10 mouse cellular contexts compared by ENCODE assay signal in genomic region chr11:115838895-115839311, GRCm38 (mm10). TPM values are rescaled to one million over a fixed set of nuclear protein-coding genes. Genes with fewer than 3 reads are reported as not detected.
DNase-seq lines count a peak whose midpoint lies in the region; ATAC-seq and TF ChIP-seq lines count a peak whose summit lies in the region.
"Had no signal": no experiment of that assay in that cellular context is flagged by ENCODE, and none has a peak within 500 bp of the region (broad histone marks: within the 10 kb centered on the region; RNA-seq: fewer than 3 reads in every experiment).

No protein-coding gene starts in this region.

- no peak for TF ChIP-seq CTCF in kidney, postnatal 0 days (IDR thresholded peaks at IDR 0.05; ENCODE audit: low read depth)

- no peaks in the 10 kb centered on the region for H3K27me3 ChIP-seq in kidney, postnatal 0 days (ENCODE audit: insufficient read depth, low read length)
- no peaks in the 10 kb centered on the region for H3K27me3 ChIP-seq in hindbrain, embryonic 11.5 days (ENCODE audit: control insufficient read depth, insufficient read depth, low read length)

- peak; percentile 41 to 44 for DNase-seq in heart, adult 18-20 months
- DNase-seq in heart, postnatal 36 days = no peak
- DNase-seq in gastrocnemius, adult 8-10 months (ENCODE audit: low spot score in 2 of 2) = peak; percentile 48 to 66
- DNase-seq in kidney, postnatal 0 days (ENCODE audit: low spot score) = no peak
- no peak for DNase-seq in right cerebral cortex, postnatal 4 days
- no peak for DNase-seq in adrenal gland, adult 8-10 months
- no peak for DNase-seq in hindbrain, embryonic 11.5 days (ENCODE audit: low spot score)

- no peaks in the 10 kb centered on the region for H3K9me3 ChIP-seq in kidney, postnatal 0 days (replicated peaks; ENCODE audit: low read length)
- H3K9me3 ChIP-seq in hindbrain, embryonic 11.5 days (ENCODE audit: control insufficient read depth, low read length) = no peaks in the 10 kb centered on the region
- H3K9me3 ChIP-seq: neural tube, embryonic 13.5 days had no signal

- 39% methylated on average over 4 of the region's 4 CpGs for WGBS in kidney, postnatal 0 days
- 69% methylated on average over 3 of the region's 4 CpGs for WGBS in hindbrain, embryonic 11.5 days

- no peak overlapping the region for H3K27ac ChIP-seq in kidney, postnatal 0 days
- no peak overlapping the region for H3K27ac ChIP-seq in hindbrain, embryonic 11.5 days (ENCODE audit: low read depth, low read length)
- H3K27ac ChIP-seq: neural tube, embryonic 13.5 days had no signal

- H3K4me2 ChIP-seq in kidney, postnatal 0 days (ENCODE audit: low read length) = no peak overlapping the region
- H3K4me2 ChIP-seq in hindbrain, embryonic 11.5 days (replicated peaks; ENCODE audit: low read depth, low read length) = no peak overlapping the region
- H3K4me2 ChIP-seq: neural tube, embryonic 13.5 days had no signal

- no peak for ATAC-seq in kidney, postnatal 0 days (replicated peaks; ENCODE audit: low FRiP score, low read depth)
- peak; percentile 58 for ATAC-seq in megakaryocyte-erythroid progenitor cell, adult 5-6 weeks (replicated peaks; ENCODE audit: low FRiP score, low TSS enrichment, poor library complexity, severe bottlenecking)
- no peak for ATAC-seq in hindbrain, embryonic 11.5 days (ENCODE audit: low FRiP score)
- ATAC-seq: hindbrain, embryonic 16.5 days had no signal

- intact Hi-C loops in heart, postnatal 36 days (cut with DNase I) = no loop called here

- H3K36me3 ChIP-seq in kidney, postnatal 0 days (ENCODE audit: insufficient read depth, low read length) = no peaks in the 10 kb centered on the region
- H3K36me3 ChIP-seq in hindbrain, embryonic 11.5 days (ENCODE audit: control insufficient read depth, insufficient read depth, low read length) = no peaks in the 10 kb centered on the region
- H3K36me3 ChIP-seq: neural tube, embryonic 13.5 days had no signal

- H3K4me1 ChIP-seq in kidney, postnatal 0 days (replicated peaks; ENCODE audit: insufficient read depth, low read length) = peaks cover 52% of the 10 kb centered on the region
- no peaks in the 10 kb centered on the region for H3K4me1 ChIP-seq in hindbrain, embryonic 11.5 days (replicated peaks; ENCODE audit: control insufficient read depth, insufficient read depth, low read length)

- 0 out of 2 replicates have a peak overlapping the region, but pooled peaks have one; percentile 8 for H3K9ac ChIP-seq in kidney, postnatal 0 days (ENCODE audit: low read depth, low read length)
- no peak overlapping the region for H3K9ac ChIP-seq in hindbrain, embryonic 11.5 days (ENCODE audit: low read depth, low read length)
- H3K9ac ChIP-seq: neural tube, embryonic 13.5 days had no signal

- no peak overlapping the region for H3K4me3 ChIP-seq in kidney, postnatal 0 days (replicated peaks; ENCODE audit: low read depth, low read length)
- no peak overlapping the region for H3K4me3 ChIP-seq in hindbrain, embryonic 11.5 days (ENCODE audit: low read depth, low read length)
- H3K4me3 ChIP-seq: neural tube, embryonic 13.5 days had no signal

RNA-seq across cellular contexts. Expression of gene Llgl2, which starts 15.1 kb away (rescaled TPM):
- total RNA-seq in heart, adult 18-20 months (2021) = 10 to 100 TPM; 17.5 to 18.2 TPM
- 10 to 100 TPM; 18.7 to 21.2 TPM for total RNA-seq in heart, postnatal 36 days (2021)
- 10 to 100 TPM in 2 of 4 experiments, 1 to 10 TPM in 2; 6.6 to 20.8 (median 9.5) TPM for total RNA-seq in gastrocnemius, adult 8-10 months (2022)
- polyA plus RNA-seq in kidney, postnatal 0 days (2015; fragmentation: Nextera tagmentation; extraction: Ambion mirVana) = 54.5 and 61.2 TPM in 2 replicates
- 8.9 and 12.7 TPM in 2 replicates for total RNA-seq in megakaryocyte-erythroid progenitor cell, adult 5-6 weeks (2014; fragmentation: Nextera tagmentation)
- 4.0 and 8.0 TPM in 2 replicates for total RNA-seq in megakaryocyte-erythroid progenitor cell, adult 5-6 weeks (2017)
- total RNA-seq in adrenal gland, adult 8-10 months (2022) = 10 to 100 TPM; 10.5 to 13.4 (median 11.5) TPM
- 3.8 and 5.4 TPM in 2 replicates for polyA plus RNA-seq in hindbrain, embryonic 11.5 days (2014; fragmentation: Nextera tagmentation; extraction: Ambion mirVana)

RNA-seq across cellular contexts. Expression of gene Myo15b, which starts 19.3 kb away (rescaled TPM):
- total RNA-seq in heart, adult 18-20 months (2021) = not detected
- under 1 TPM in 1 of 2 experiments, not detected in 1; 0.14 TPM for total RNA-seq in heart, postnatal 36 days (2021)
- total RNA-seq in gastrocnemius, adult 8-10 months (2022) = not detected
- polyA plus RNA-seq in kidney, postnatal 0 days (2015; fragmentation: Nextera tagmentation; extraction: Ambion mirVana) = 16.5 and 17.6 TPM in 2 replicates
- total RNA-seq in megakaryocyte-erythroid progenitor cell, adult 5-6 weeks (2014; fragmentation: Nextera tagmentation) = 0.11 TPM in 1 of 2 replicates, not detected in the other
- total RNA-seq in megakaryocyte-erythroid progenitor cell, adult 5-6 weeks (2017) = 0.69 TPM in 1 of 2 replicates, not detected in the other
- total RNA-seq in adrenal gland, adult 8-10 months (2022) = 1 to 10 TPM in 1 of 4 experiments, under 1 TPM in 2, not detected in 1; 0.09 to 1.1 (median 0.32) TPM
- 0.09 TPM in 1 of 2 replicates, not detected in the other for polyA plus RNA-seq in hindbrain, embryonic 11.5 days (2014; fragmentation: Nextera tagmentation; extraction: Ambion mirVana)

RNA-seq across cellular contexts. Expression of gene Tsen54, which starts 24.4 kb away (rescaled TPM):
- total RNA-seq in heart, adult 18-20 months (2021) = 1 to 10 TPM; 7.1 to 8.5 TPM
- total RNA-seq in heart, postnatal 36 days (2021) = 1 to 10 TPM; 8.7 to 9.7 TPM
- total RNA-seq in gastrocnemius, adult 8-10 months (2022) = 1 to 10 TPM; 4.8 to 7.2 (median 5.7) TPM
- 34.7 and 36.2 TPM in 2 replicates for polyA plus RNA-seq in kidney, postnatal 0 days (2015; fragmentation: Nextera tagmentation; extraction: Ambion mirVana)
- 20.4 and 32.6 TPM in 2 replicates for total RNA-seq in megakaryocyte-erythroid progenitor cell, adult 5-6 weeks (2014; fragmentation: Nextera tagmentation)
- 16.8 and 17.1 TPM in 2 replicates for total RNA-seq in megakaryocyte-erythroid progenitor cell, adult 5-6 weeks (2017)
- total RNA-seq in adrenal gland, adult 8-10 months (2022) = 10 to 100 TPM; 20.0 to 32.2 (median 25.4) TPM
- 17.9 and 21.3 TPM in 2 replicates for polyA plus RNA-seq in hindbrain, embryonic 11.5 days (2014; fragmentation: Nextera tagmentation; extraction: Ambion mirVana)

RNA-seq across cellular contexts. Expression of gene Caskin2, which starts 25.5 kb away (rescaled TPM):
- 10 to 100 TPM; 39.2 to 42.9 TPM for total RNA-seq in heart, adult 18-20 months (2021)
- 10 to 100 TPM; 48.6 to 50.6 TPM for total RNA-seq in heart, postnatal 36 days (2021)
- total RNA-seq in gastrocnemius, adult 8-10 months (2022) = 10 to 100 TPM; 11.6 to 14.6 (median 12.3) TPM
- polyA plus RNA-seq in kidney, postnatal 0 days (2015; fragmentation: Nextera tagmentation; extraction: Ambion mirVana) = 14.2 and 14.4 TPM in 2 replicates
- total RNA-seq in megakaryocyte-erythroid progenitor cell, adult 5-6 weeks (2014; fragmentation: Nextera tagmentation) = 9.5 and 9.8 TPM in 2 replicates
- 1.4 and 3.7 TPM in 2 replicates for total RNA-seq in megakaryocyte-erythroid progenitor cell, adult 5-6 weeks (2017)
- total RNA-seq in adrenal gland, adult 8-10 months (2022) = 10 to 100 TPM; 60.6 to 97.3 (median 78.2) TPM
- polyA plus RNA-seq in hindbrain, embryonic 11.5 days (2014; fragmentation: Nextera tagmentation; extraction: Ambion mirVana) = 12.2 and 12.9 TPM in 2 replicates

Comparison
In these comparisons a context has a peak if more than half of its experiments do, and no peak if none do; other contexts are left out.
1. DNase-seq: peak in heart, adult 18-20 months (2 of 2) and gastrocnemius, adult 8-10 months (2 of 2); none in heart, postnatal 36 days (0 of 2), kidney, postnatal 0 days (single experiment), right cerebral cortex, postnatal 4 days (single experiment), adrenal gland, adult 8-10 months (single experiment) and hindbrain, embryonic 11.5 days (single experiment).